Mouse (Mus musculus) fibroblast of lung, adult 2 months (primary cell): ENCODE data around the gene Ggt5.

Experiments used
- DNase-seq: peaks from one replicate; pipeline ENCODE4 v3.0.0-alpha.2; 2011; ENCODE audit warnings: low read depth

The Ggt5 gene

GRCm38 (mm10) chr10:75651381-75652068 is 62.4 kb downstream of the Ggt5 start:
- no peak for DNase-seq

- no peak for DNase-seq
Measured at GRCm38 (mm10) chr10:75654053-75654452, 64.9 kb downstream of the Ggt5 start.

GRCm38 (mm10) chr10:75657165-75657564 is 68.0 kb downstream of the Ggt5 start:
- DNase-seq = no peak

- DNase-seq = no peak
Measured at GRCm38 (mm10) chr10:75657772-75658171, 68.6 kb downstream of the Ggt5 start.

GRCm38 (mm10) chr10:75661381-75661780 is 72.2 kb downstream of the Ggt5 start:
- DNase-seq = no peak

GRCm38 (mm10) chr10:75661876-75662275 is 72.7 kb downstream of the Ggt5 start:
- DNase-seq = no peak

GRCm38 (mm10) chr10:75662575-75662974 is 73.4 kb downstream of the Ggt5 start:
- no peak for DNase-seq

GRCm38 (mm10) chr10:75664673-75665270 is 75.6 kb downstream of the Ggt5 start:
- DNase-seq = no peak

GRCm38 (mm10) chr10:75666451-75667030 is 77.4 kb downstream of the Ggt5 start:
- DNase-seq = no peak
